Mouse (Mus musculus): Measurements from ENCODE around the gene Txnrd3. TPM values are rescaled to one million over a fixed set of nuclear protein-coding genes. Genes with fewer than 3 reads are reported as not detected.

Txnrd3 gene
- polyA plus RNA-seq, 1 experiment from 2014 or later = 4.2 TPM

DNA sequence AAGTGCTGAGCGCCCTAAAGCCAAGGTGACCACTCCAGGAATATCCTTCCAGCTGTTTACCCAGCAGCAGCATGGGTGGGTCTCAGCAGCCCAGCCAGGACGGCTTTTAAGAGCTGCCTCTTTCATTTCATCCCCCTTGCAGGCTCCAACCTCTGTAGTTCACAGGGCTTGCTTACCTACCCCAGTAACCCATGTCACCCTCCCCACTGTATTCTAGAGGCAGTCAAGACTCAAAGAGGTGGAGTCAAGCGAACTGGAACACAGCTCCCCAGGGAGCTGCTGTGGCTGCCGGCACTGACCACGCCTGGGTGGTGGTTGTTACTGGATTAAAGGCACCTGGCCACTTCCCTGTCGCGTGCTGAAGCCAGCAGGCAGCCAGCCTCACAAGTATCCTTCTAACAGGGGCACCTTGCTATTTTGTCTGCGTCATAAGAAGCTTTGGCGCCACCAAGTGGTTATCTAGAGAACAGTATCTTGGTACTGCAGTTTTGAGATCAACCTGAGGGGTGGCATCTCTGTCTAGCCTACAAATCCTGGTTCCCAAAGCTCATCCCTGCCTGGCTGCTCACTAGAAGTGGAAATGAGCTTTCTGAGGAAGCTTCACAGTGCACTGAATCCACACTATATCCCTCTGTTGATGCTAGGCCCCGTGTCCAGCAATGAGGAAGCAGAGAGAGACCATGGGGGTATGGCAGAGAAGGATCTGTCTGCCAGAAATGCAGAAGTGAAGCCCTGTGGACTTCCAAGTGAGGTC lies 11.8 kb upstream of the Txnrd3 start:
- no peaks in the 10 kb centered on the region for H3K27me3 ChIP-seq (ENCODE audit: insufficient read depth, low read length)
- 0 out of 2 replicates have a peak, but pooled peaks cover 2% of the 10 kb centered on the region for H3K4me1 ChIP-seq (ENCODE audit: insufficient read depth)
- TF ChIP-seq CTCF (IDR thresholded peaks at IDR 0.05; ENCODE audit: low read depth) = peak; percentile 82
- TF ChIP-seq EP300 (IDR thresholded peaks at IDR 0.05; ENCODE audit: low read depth) = no peak
- H3K9me3 ChIP-seq (ENCODE audit: low read length) = no peaks in the 10 kb centered on the region
- 9% methylated on average over 10 of the region's 10 CpGs for WGBS (ENCODE audit: insufficient replicate concordance)
- H3K36me3 ChIP-seq (replicated peaks; ENCODE audit: insufficient read depth, low read length) = no peaks in the 10 kb centered on the region
- DNase-seq = peak; percentile 61
- H3K9ac ChIP-seq (replicated peaks) = no peak overlapping the region
- ATAC-seq = peak; percentile 44; the same call in 1 of the 2 replicates
- H3K27ac ChIP-seq (ENCODE audit: low read depth) = no peak overlapping the region
- no peak overlapping the region for H3K4me3 ChIP-seq (ENCODE audit: low read depth, low read length)
- H3K4me2 ChIP-seq (ENCODE audit: low read depth, low read length) = no peak overlapping the region

GRCm38 (mm10) chr6:89633115-89633514 lies 10.7 kb upstream of the Txnrd3 start:
- ATAC-seq (no peak), DNase-seq (no peak)

DNA sequence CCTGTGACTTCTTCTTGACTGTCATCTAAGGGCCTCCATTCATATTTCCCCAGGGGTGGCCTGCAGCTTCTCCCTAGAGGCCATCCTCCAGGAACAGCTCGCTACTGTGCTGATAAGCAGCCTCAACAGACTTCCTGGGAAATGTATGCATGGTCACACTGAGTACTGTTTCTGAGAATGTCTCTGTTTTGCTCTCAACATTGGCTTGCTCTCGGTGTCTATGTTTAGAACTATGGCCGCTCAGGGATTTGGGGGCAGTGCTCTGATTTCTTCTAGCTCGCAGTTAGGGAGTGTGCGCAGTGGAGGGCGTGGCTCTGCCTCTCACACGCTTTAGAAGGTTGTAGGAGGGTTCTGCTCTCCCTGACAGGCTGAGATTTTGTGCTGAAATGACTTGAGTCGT lies 9.4 kb upstream of the Txnrd3 start:
- Histone ChIP-seq H3K4me3 (ENCODE audit: low read depth, low read length) (no peak overlapping the region), H3K4me1 (ENCODE audit: insufficient read depth) (0 out of 2 replicates have a peak, but pooled peaks cover 2% of the 10 kb centered on the region), H3K36me3 (replicated peaks; ENCODE audit: insufficient read depth, low read length) (no peaks in the 10 kb centered on the region), H3K4me2 (ENCODE audit: low read depth, low read length) (no peak overlapping the region), H3K27ac (ENCODE audit: low read depth) (no peak overlapping the region), H3K9me3 (ENCODE audit: low read length) (no peaks in the 10 kb centered on the region), H3K27me3 (ENCODE audit: insufficient read depth, low read length) (no peaks in the 10 kb centered on the region), H3K9ac (replicated peaks) (no peak overlapping the region)
- WGBS (ENCODE audit: insufficient replicate concordance) = 32% methylated on average over 8 of the region's 8 CpGs
- DNase-seq = no peak
- TF ChIP-seq EP300 (IDR thresholded peaks at IDR 0.05; ENCODE audit: low read depth) = no peak
- TF ChIP-seq CTCF (IDR thresholded peaks at IDR 0.05; ENCODE audit: low read depth) = no peak
- no peak for ATAC-seq

More at GRCm38 (mm10) chr6:89633115-89633514, 10.7 kb upstream of the Txnrd3 start:
- H3K4me3 ChIP-seq (ENCODE audit: low read depth, low read length) = no peak overlapping the region
- TF ChIP-seq EP300 (IDR thresholded peaks at IDR 0.05; ENCODE audit: low read depth) (no peak), CTCF (IDR thresholded peaks at IDR 0.05; ENCODE audit: low read depth) (no peak)
- H3K4me2 ChIP-seq (ENCODE audit: low read depth, low read length) = no peak overlapping the region
- no peaks in the 10 kb centered on the region for H3K36me3 ChIP-seq (replicated peaks; ENCODE audit: insufficient read depth, low read length)
- 68% methylated on average over 7 of the region's 7 CpGs for WGBS (ENCODE audit: insufficient replicate concordance)
- no peaks in the 10 kb centered on the region for H3K27me3 ChIP-seq (ENCODE audit: insufficient read depth, low read length)
- H3K9me3 ChIP-seq (ENCODE audit: low read length) = no peaks in the 10 kb centered on the region
- H3K27ac ChIP-seq (ENCODE audit: low read depth) = no peak overlapping the region
- H3K9ac ChIP-seq (replicated peaks) = no peak overlapping the region
- 0 out of 2 replicates have a peak, but pooled peaks cover 2% of the 10 kb centered on the region for H3K4me1 ChIP-seq (ENCODE audit: insufficient read depth)

- no peak overlapping the region for H3K27ac ChIP-seq (ENCODE audit: low read depth)
- no peak overlapping the region for H3K4me3 ChIP-seq (ENCODE audit: low read depth, low read length)
- H3K9me3 ChIP-seq (ENCODE audit: low read length) = no peaks in the 10 kb centered on the region
- H3K4me1 ChIP-seq (ENCODE audit: insufficient read depth) = peaks cover 4% of the 10 kb centered on the region; the same call in 1 of the 2 replicates
- DNase-seq (no peak), ATAC-seq (no peak)
- H3K36me3 ChIP-seq (replicated peaks; ENCODE audit: insufficient read depth, low read length) = no peaks in the 10 kb centered on the region
- no peak for TF ChIP-seq CTCF (IDR thresholded peaks at IDR 0.05; ENCODE audit: low read depth)
- no peak for TF ChIP-seq EP300 (IDR thresholded peaks at IDR 0.05; ENCODE audit: low read depth)
- WGBS (ENCODE audit: insufficient replicate concordance) = 46% methylated on average over 4 of the region's 4 CpGs
- H3K4me2 ChIP-seq (ENCODE audit: low read depth, low read length) = no peak overlapping the region
- no peaks in the 10 kb centered on the region for H3K27me3 ChIP-seq (ENCODE audit: insufficient read depth, low read length)
- no peak overlapping the region for H3K9ac ChIP-seq (replicated peaks)
These were observed 5.8 kb upstream of the Txnrd3 start for GRCm38 (mm10) chr6:89637977-89638376.

- WGBS (ENCODE audit: insufficient replicate concordance) = 32% methylated on average over 2 of the region's 2 CpGs
- no peak overlapping the region for H3K4me2 ChIP-seq (ENCODE audit: low read depth, low read length)
- no peak for ATAC-seq
These were observed 4.8 kb upstream of the Txnrd3 start for GRCm38 (mm10) chr6:89639025-89639424.

GRCm38 (mm10) chr6:89644271-89645075 lies 685 bp downstream of the Txnrd3 start:
- ATAC-seq (peak; percentile 95), DNase-seq (peak; percentile 94)
- Histone ChIP-seq H3K4me1 (ENCODE audit: insufficient read depth) (peaks cover 10% of the 10 kb centered on the region), H3K9me3 (ENCODE audit: low read length) (no peaks in the 10 kb centered on the region), H3K9ac (replicated peaks) (peak overlapping the region; percentile 61), H3K36me3 (replicated peaks; ENCODE audit: insufficient read depth, low read length) (no peaks in the 10 kb centered on the region), H3K4me3 (ENCODE audit: low read depth, low read length) (peak overlapping the region; percentile 58), H3K4me2 (ENCODE audit: low read depth, low read length) (peak overlapping the region; percentile 92), H3K27ac (ENCODE audit: low read depth) (peak overlapping the region; percentile 87), H3K27me3 (ENCODE audit: insufficient read depth, low read length) (no peaks in the 10 kb centered on the region)
- TF ChIP-seq EP300 (IDR thresholded peaks at IDR 0.05; ENCODE audit: low read depth) (no peak), CTCF (IDR thresholded peaks at IDR 0.05; ENCODE audit: low read depth) (no peak)
- WGBS (ENCODE audit: insufficient replicate concordance) = 1% methylated on average over 39 of the region's 41 CpGs

More at GRCm38 (mm10) chr6:89639025-89639424, 4.8 kb upstream of the Txnrd3 start:
- Histone ChIP-seq H3K4me1 (ENCODE audit: insufficient read depth) (peaks cover 10% of the 10 kb centered on the region; the same call in 1 of the 2 replicates), H3K36me3 (replicated peaks; ENCODE audit: insufficient read depth, low read length) (no peaks in the 10 kb centered on the region), H3K27me3 (ENCODE audit: insufficient read depth, low read length) (no peaks in the 10 kb centered on the region), H3K27ac (ENCODE audit: low read depth) (no peak overlapping the region), H3K4me3 (ENCODE audit: low read depth, low read length) (no peak overlapping the region), H3K9ac (replicated peaks) (no peak overlapping the region), H3K9me3 (ENCODE audit: low read length) (no peaks in the 10 kb centered on the region)
- peak; percentile 55 for DNase-seq
- TF ChIP-seq EP300 (IDR thresholded peaks at IDR 0.05; ENCODE audit: low read depth) (no peak), CTCF (IDR thresholded peaks at IDR 0.05; ENCODE audit: low read depth) (peak; percentile 68)
